Mouse (Mus musculus) forebrain, embryonic 13.5 days (tissue): Measurements from ENCODE around the gene Skil. TPM values are rescaled to one million over a fixed set of nuclear protein-coding genes. Genes with fewer than 3 reads are reported as not detected.

Experiments
- ATAC-seq: fragments of 200-750 bp; cut with Nextera tagmentation; 2 replicates; pipeline ENCODE4 v1.8.0; 2017
- H3K27ac ChIP-seq: fragments of 300-500 bp; sonication (generic); 2 replicates; pipeline ENCODE4 v1.5.1; 2015; ENCODE audit warnings: inconsistent platforms, mild to moderate bottlenecking, moderate library complexity
- H3K27me3 ChIP-seq: fragments of 300-500 bp; sonication (generic); 2 replicates; pipeline ENCODE4 v1.6.1; 2015; ENCODE audit warnings: mild to moderate bottlenecking, inconsistent platforms
- H3K36me3 ChIP-seq: fragments of 300-500 bp; sonication (generic); 2 replicates; pipeline ENCODE4 v1.6.1; 2015; ENCODE audit warnings: mild to moderate bottlenecking, inconsistent platforms; ENCODE audit not compliant: poor library complexity, severe bottlenecking
- H3K4me1 ChIP-seq: fragments of 300-500 bp; sonication (generic); 2 replicates; pipeline ENCODE4 v1.6.1; 2015; ENCODE audit warnings: inconsistent platforms
- H3K4me2 ChIP-seq: fragments of 300-500 bp; sonication (generic); 2 replicates; pipeline ENCODE4 v1.6.1; 2015; ENCODE audit warnings: inconsistent platforms, mild to moderate bottlenecking, moderate library complexity
- H3K4me3 ChIP-seq: fragments of 300-500 bp; sonication (generic); 2 replicates; pipeline ENCODE4 v1.5.1; 2015; ENCODE audit warnings: mild to moderate bottlenecking, inconsistent platforms
- H3K9ac ChIP-seq: fragments of 300-500 bp; sonication (generic); 2 replicates; pipeline ENCODE4 v1.6.1; 2015; ENCODE audit warnings: mild to moderate bottlenecking, inconsistent platforms
- H3K9me3 ChIP-seq: fragments of 300-500 bp; sonication (generic); replicated peaks from 2 replicates; pipeline ENCODE4 v1.6.1; 2016; ENCODE audit warnings: inconsistent platforms
- WGBS: fragments of 180-500 bp; shearing (Covaris S2); methylation state at CpG from one replicate; pipeline ENCODE4 v1.1.7; 2015; 5-methylcytosine and 5-hydroxymethylcytosine counted together
- polyA plus RNA-seq: library from polyadenylated mRNA; unstranded; fragments of >200 nt; fragmentation: Nextera tagmentation; extraction: Ambion mirVana; gene quantifications from 2 replicates; pipeline ENCODE4 v1.2.1, GENCODE M21; 2015

Skil gene
- 31.4 and 32.3 TPM in 2 replicates for polyA plus RNA-seq

- H3K36me3 ChIP-seq = peaks cover 9% of the 10 kb centered on the region; the same call in 1 of the 2 replicates
- peak within 1 kb of the TSS; percentile 81 for H3K4me2 ChIP-seq
- WGBS = under 1% methylated on average over 73 of the region's 109 CpGs
- peak; percentile 94 for ATAC-seq
- H3K9me3 ChIP-seq = no peaks in the 10 kb centered on the region
- peak within 1 kb of the TSS; percentile 99 for H3K4me3 ChIP-seq
- H3K27ac ChIP-seq = peak within 1 kb of the TSS; percentile 100
- H3K4me1 ChIP-seq = peaks cover 39% of the 10 kb centered on the region
- H3K27me3 ChIP-seq = no peaks in the 10 kb centered on the region
- peak within 1 kb of the TSS; percentile 94 for H3K9ac ChIP-seq
Measured at GRCm38 (mm10) chr3:31094531-31095178, at the start of gene Skil. TSS of gene Skil (plus strand) at chr3:31095058.

GRCm38 (mm10) chr3:31047263-31047662, 47.6 kb upstream of the Skil start:
- H3K27ac ChIP-seq = no peak overlapping the region
- H3K4me3 ChIP-seq = no peak overlapping the region
- ATAC-seq = no peak
- H3K9ac ChIP-seq = no peak overlapping the region
- no peaks in the 10 kb centered on the region for H3K9me3 ChIP-seq
- H3K4me2 ChIP-seq = no peak overlapping the region
- WGBS = 73% methylated on average over 3 of the region's 3 CpGs
- no peaks in the 10 kb centered on the region for H3K27me3 ChIP-seq
- peaks cover 15% of the 10 kb centered on the region for H3K4me1 ChIP-seq
- peaks cover 19% of the 10 kb centered on the region; the same call in 1 of the 2 replicates for H3K36me3 ChIP-seq

- Histone ChIP-seq H3K4me3 (no peak overlapping the region), H3K4me2 (no peak overlapping the region), H3K27ac (no peak overlapping the region), H3K27me3 (no peaks in the 10 kb centered on the region), H3K9ac (no peak overlapping the region), H3K9me3 (no peaks in the 10 kb centered on the region), H3K36me3 (peaks cover 14% of the 10 kb centered on the region; the same call in 1 of the 2 replicates), H3K4me1 (peaks cover 15% of the 10 kb centered on the region)
- no peak for ATAC-seq
- WGBS = 87% methylated on average over 5 of the region's 5 CpGs
Measured at GRCm38 (mm10) chr3:31049087-31049486, 45.8 kb upstream of the Skil start.

- Histone ChIP-seq H3K4me2 (no peak overlapping the region), H3K36me3 (0 out of 2 replicates have a peak, but pooled peaks cover 8% of the 10 kb centered on the region), H3K9ac (no peak overlapping the region), H3K4me3 (no peak overlapping the region), H3K27me3 (no peaks in the 10 kb centered on the region), H3K9me3 (no peaks in the 10 kb centered on the region), H3K27ac (peak overlapping the region; percentile 40; the same call in 1 of the 2 replicates), H3K4me1 (peaks cover 15% of the 10 kb centered on the region)
- WGBS = 21% methylated on average over 7 of the region's 7 CpGs
- peak; percentile 84 for ATAC-seq
Measured at GRCm38 (mm10) chr3:31050375-31050774, 44.5 kb upstream of the Skil start.

- no peak for ATAC-seq
- H3K4me2 ChIP-seq = no peak overlapping the region
- H3K4me1 ChIP-seq = peaks cover 21% of the 10 kb centered on the region
- no peak overlapping the region for H3K9ac ChIP-seq
- no peak overlapping the region for H3K4me3 ChIP-seq
- 0 out of 2 replicates have a peak, but pooled peaks cover 8% of the 10 kb centered on the region for H3K36me3 ChIP-seq
- H3K27ac ChIP-seq = no peak overlapping the region
- no peaks in the 10 kb centered on the region for H3K27me3 ChIP-seq
- 76% methylated on average over 9 of the region's 9 CpGs for WGBS
- H3K9me3 ChIP-seq = no peaks in the 10 kb centered on the region
Measured at GRCm38 (mm10) chr3:31051730-31052129, 43.1 kb upstream of the Skil start.

GRCm38 (mm10) chr3:31053191-31053590, 41.7 kb upstream of the Skil start:
- Histone ChIP-seq H3K36me3 (0 out of 2 replicates have a peak, but pooled peaks cover 8% of the 10 kb centered on the region), H3K4me1 (peaks cover 24% of the 10 kb centered on the region), H3K4me3 (no peak overlapping the region), H3K9me3 (no peaks in the 10 kb centered on the region), H3K4me2 (no peak overlapping the region), H3K27me3 (no peaks in the 10 kb centered on the region), H3K9ac (no peak overlapping the region), H3K27ac (no peak overlapping the region)
- 85% methylated on average over 9 of the region's 9 CpGs for WGBS
- no peak for ATAC-seq

GRCm38 (mm10) chr3:31054888-31055287, 40.0 kb upstream of the Skil start:
- no peak overlapping the region for H3K27ac ChIP-seq
- ATAC-seq = no peak
- no peak overlapping the region for H3K4me2 ChIP-seq
- H3K9me3 ChIP-seq = no peaks in the 10 kb centered on the region
- no peak overlapping the region for H3K9ac ChIP-seq
- WGBS = 95% methylated on average over 8 of the region's 8 CpGs
- peaks cover 21% of the 10 kb centered on the region for H3K4me1 ChIP-seq
- no peaks in the 10 kb centered on the region for H3K27me3 ChIP-seq
- 0 out of 2 replicates have a peak, but pooled peaks cover 8% of the 10 kb centered on the region for H3K36me3 ChIP-seq
- no peak overlapping the region for H3K4me3 ChIP-seq

- Histone ChIP-seq H3K27ac (no peak overlapping the region), H3K9ac (no peak overlapping the region), H3K27me3 (no peaks in the 10 kb centered on the region), H3K4me3 (peak overlapping the region; percentile 33), H3K4me2 (peak overlapping the region; percentile 55), H3K4me1 (peaks cover 14% of the 10 kb centered on the region; the same call in 1 of the 2 replicates), H3K36me3 (0 out of 2 replicates have a peak, but pooled peaks cover 8% of the 10 kb centered on the region), H3K9me3 (no peaks in the 10 kb centered on the region)
- peak; percentile 36 for ATAC-seq
- 36% methylated on average over 17 of the region's 17 CpGs for WGBS
Measured at GRCm38 (mm10) chr3:31056047-31056650, 38.7 kb upstream of the Skil start.

GRCm38 (mm10) chr3:31056651-31057627, 37.9 kb upstream of the Skil start:
- peak overlapping the region; percentile 33 for H3K4me3 ChIP-seq
- peak overlapping the region; percentile 55 for H3K4me2 ChIP-seq
- H3K9me3 ChIP-seq = no peaks in the 10 kb centered on the region
- WGBS = 4% methylated on average over 30 of the region's 30 CpGs
- no peak overlapping the region for H3K9ac ChIP-seq
- H3K36me3 ChIP-seq = 0 out of 2 replicates have a peak, but pooled peaks cover 4% of the 10 kb centered on the region
- ATAC-seq = peak; percentile 89
- no peak overlapping the region; the same call in 1 of the 2 replicates for H3K27ac ChIP-seq
- no peaks in the 10 kb centered on the region for H3K27me3 ChIP-seq
- 0 out of 2 replicates have a peak, but pooled peaks cover 9% of the 10 kb centered on the region for H3K4me1 ChIP-seq

GRCm38 (mm10) chr3:31060745-31061102, 34.1 kb upstream of the Skil start:
- no peaks in the 10 kb centered on the region for H3K27me3 ChIP-seq
- H3K4me3 ChIP-seq = no peak overlapping the region
- 0 out of 2 replicates have a peak, but pooled peaks cover 9% of the 10 kb centered on the region for H3K4me1 ChIP-seq
- no peaks in the 10 kb centered on the region for H3K36me3 ChIP-seq
- 87% methylated on average over 8 of the region's 8 CpGs for WGBS
- no peak overlapping the region for H3K9ac ChIP-seq
- no peak overlapping the region for H3K4me2 ChIP-seq
- ATAC-seq = no peak
- no peaks in the 10 kb centered on the region for H3K9me3 ChIP-seq
- H3K27ac ChIP-seq = no peak overlapping the region

GRCm38 (mm10) chr3:31061103-31061785, 33.6 kb upstream of the Skil start:
- Histone ChIP-seq H3K4me1 (0 out of 2 replicates have a peak, but pooled peaks cover 7% of the 10 kb centered on the region), H3K4me2 (no peak overlapping the region), H3K9me3 (no peaks in the 10 kb centered on the region), H3K9ac (no peak overlapping the region), H3K36me3 (no peaks in the 10 kb centered on the region), H3K27ac (no peak overlapping the region), H3K4me3 (no peak overlapping the region), H3K27me3 (no peaks in the 10 kb centered on the region)
- WGBS = 72% methylated on average over 20 of the region's 20 CpGs
- no peak for ATAC-seq
